Mouse (Mus musculus) forebrain, embryonic 14.5 days (tissue): ENCODE results near the gene Ptchd1. TPM values are rescaled to one million over a fixed set of nuclear protein-coding genes. Genes with fewer than 3 reads are reported as not detected.
A peak's percentile ranks its signal among the peaks of the same experiment; 100 is the strongest.

Source experiments
- ATAC-seq: fragments of 200-750 bp; cut with Nextera tagmentation; 2 replicates; pipeline ENCODE4 v1.8.0; 2017; ENCODE audit warnings: mild to moderate bottlenecking, moderate library complexity
- DNase-seq: peaks from one replicate; pipeline ENCODE4 v3.0.0-alpha.2; 2015; ENCODE audit warnings: low spot score
- H3K27ac ChIP-seq: fragments of 300-500 bp; sonication (generic); 2 replicates; pipeline ENCODE4 v1.5.1; 2014; ENCODE audit warnings: low read depth, mild to moderate bottlenecking, control low read depth, low read length, moderate library complexity
- H3K27me3 ChIP-seq: fragments of 300-500 bp; sonication (generic); replicated peaks from 2 replicates; pipeline ENCODE4 v1.6.1; 2014; ENCODE audit warnings: low read length, control low read depth, mixed read lengths; ENCODE audit not compliant: control insufficient read depth, insufficient read depth
- H3K36me3 ChIP-seq: fragments of 300-500 bp; sonication (generic); 2 replicates; pipeline ENCODE4 v1.6.1; 2014; ENCODE audit warnings: low read length, control low read depth; ENCODE audit not compliant: control insufficient read depth, insufficient read depth
- H3K4me1 ChIP-seq: fragments of 300-500 bp; sonication (generic); 2 replicates; pipeline ENCODE4 v1.6.1; 2014; ENCODE audit warnings: antibody characterized with exemption, low read length, control low read depth; ENCODE audit not compliant: control insufficient read depth, insufficient read depth
- H3K4me2 ChIP-seq: fragments of 300-500 bp; sonication (generic); 2 replicates; pipeline ENCODE4 v1.6.1; 2014; ENCODE audit warnings: mild to moderate bottlenecking, control low read depth, low read length
- H3K4me3 ChIP-seq: fragments of 300-500 bp; sonication (generic); 2 replicates; pipeline ENCODE4 v1.5.1; 2014; ENCODE audit warnings: low read depth, low read length, control low read depth
- H3K9ac ChIP-seq: fragments of 300-500 bp; sonication (generic); 2 replicates; pipeline ENCODE4 v1.6.1; 2014; ENCODE audit warnings: mild to moderate bottlenecking, low read length, control low read depth, moderate library complexity
- H3K9me3 ChIP-seq: fragments of 300-500 bp; sonication (generic); replicated peaks from 2 replicates; pipeline ENCODE4 v1.6.1; 2016; ENCODE audit warnings: low read length, control low read depth, mixed read lengths; ENCODE audit not compliant: control insufficient read depth
- WGBS: fragments of 180-500 bp; shearing (Covaris S2); extraction: QIAGEN DNeasy Blood & Tissue Kit; methylation state at CpG from one replicate; pipeline ENCODE4 v1.1.7; 2014; 5-methylcytosine and 5-hydroxymethylcytosine counted together
- polyA plus RNA-seq: library from polyadenylated mRNA; unstranded; fragments of >200 nt; fragmentation: Nextera tagmentation; extraction: Ambion mirVana; gene quantifications from 2 replicates; pipeline ENCODE4 v1.2.1, GENCODE M21; 2014

Gene Ptchd1
- polyA plus RNA-seq: 2.1 and 2.3 TPM in 2 replicates

DNA sequence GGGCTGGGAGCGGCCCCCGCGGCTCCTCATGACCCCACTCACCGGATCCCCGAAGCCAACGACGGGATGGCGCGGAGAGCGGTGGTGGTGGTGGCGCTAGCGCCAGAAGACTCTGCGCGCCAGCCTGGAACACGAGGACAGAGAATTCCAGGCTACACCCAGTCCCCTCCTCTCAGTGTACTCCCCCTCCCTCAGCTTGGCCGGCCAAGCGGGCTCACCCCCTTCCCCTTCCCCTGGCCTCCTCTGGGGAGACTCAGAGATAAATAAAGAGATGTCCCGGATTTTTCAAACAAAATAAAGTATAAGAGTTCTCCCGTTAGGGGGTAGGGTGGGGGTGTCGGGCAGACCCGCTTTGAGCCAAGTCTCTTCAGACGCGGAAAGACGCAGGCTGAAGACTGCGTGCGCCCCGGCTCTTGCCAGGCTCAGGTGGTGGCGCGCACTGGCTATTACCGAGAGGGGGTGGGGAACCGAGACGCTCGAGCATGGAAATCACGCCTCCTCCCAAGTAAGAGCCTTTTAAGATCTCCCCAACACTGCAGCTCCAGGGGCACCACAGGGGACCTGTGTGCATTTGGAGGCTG, at the start of gene Ptchd1:
Gene Ptchd1, minus strand, starts transcription at position 114 of the 581 bp plus-strand sequence.
- DNase-seq: peak; percentile 41
- 27% methylated on average over 34 of the region's 34 CpGs for WGBS
- Histone ChIP-seq H3K4me2 (peak within 1 kb of the TSS; percentile 71), H3K9me3 (no peaks in the 10 kb centered on the region), H3K27me3 (no peaks in the 10 kb centered on the region), H3K9ac (peak within 1 kb of the TSS; percentile 54), H3K27ac (no peak within 1 kb of the TSS), H3K4me1 (no peaks in the 10 kb centered on the region), H3K4me3 (peak within 1 kb of the TSS; percentile 45), H3K36me3 (no peaks in the 10 kb centered on the region)
- peak; percentile 82 for ATAC-seq

DNA sequence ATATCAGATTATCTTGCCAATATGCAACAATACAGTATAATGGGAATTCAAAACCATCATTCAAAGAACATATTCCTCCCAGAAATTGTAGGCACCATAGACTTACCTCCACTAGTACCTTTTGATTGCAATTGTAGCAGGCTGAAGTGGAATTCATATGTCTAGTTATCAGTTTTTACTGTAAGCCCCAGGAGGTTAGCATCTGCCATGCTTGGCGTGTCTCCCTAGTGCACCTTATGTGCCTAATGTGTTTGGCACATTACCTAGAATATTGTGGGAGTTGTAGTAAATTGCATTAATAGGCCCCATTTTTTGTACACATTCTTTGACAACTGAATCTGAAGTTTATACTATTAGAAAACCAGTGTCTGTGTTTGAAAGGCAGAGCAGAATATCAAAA, 34.4 kb upstream of the Ptchd1 start:
- no peaks in the 10 kb centered on the region for H3K9me3 ChIP-seq
- WGBS: 85% methylated on average over 1 of the region's 1 CpGs
- H3K4me1 ChIP-seq: no peaks in the 10 kb centered on the region
- no peak for ATAC-seq
- no peaks in the 10 kb centered on the region for H3K36me3 ChIP-seq
- no peak overlapping the region for H3K9ac ChIP-seq
- DNase-seq: no peak
- no peaks in the 10 kb centered on the region for H3K27me3 ChIP-seq
- H3K27ac ChIP-seq: no peak overlapping the region
- no peak overlapping the region for H3K4me3 ChIP-seq
- H3K4me2 ChIP-seq: no peak overlapping the region

DNA sequence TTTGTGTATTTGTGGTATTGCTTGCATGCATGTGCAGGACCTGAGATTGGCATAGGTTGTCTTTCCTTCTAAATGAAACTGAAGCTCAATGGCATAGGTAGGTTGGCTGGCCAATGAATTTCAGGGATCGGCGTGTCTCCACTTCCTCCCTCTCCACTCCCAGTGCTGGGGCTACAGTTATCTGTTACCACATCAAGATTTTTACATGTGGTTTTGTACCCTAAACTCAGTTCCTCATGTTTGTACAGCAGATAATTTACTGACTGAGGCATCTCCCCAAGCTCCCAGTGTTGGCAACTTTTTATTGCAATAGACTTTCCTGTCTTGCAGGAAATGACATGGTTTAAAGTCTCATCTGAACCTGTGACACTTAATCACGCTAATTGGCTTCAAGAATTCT, 22.4 kb upstream of the Ptchd1 start:
- Histone ChIP-seq H3K4me2 (no peak overlapping the region), H3K27ac (no peak overlapping the region), H3K9me3 (no peaks in the 10 kb centered on the region), H3K27me3 (no peaks in the 10 kb centered on the region), H3K4me3 (no peak overlapping the region), H3K9ac (no peak overlapping the region), H3K36me3 (no peaks in the 10 kb centered on the region), H3K4me1 (no peaks in the 10 kb centered on the region)
- DNase-seq (no peak), ATAC-seq (no peak)
- 87% methylated on average over 3 of the region's 3 CpGs for WGBS

DNA sequence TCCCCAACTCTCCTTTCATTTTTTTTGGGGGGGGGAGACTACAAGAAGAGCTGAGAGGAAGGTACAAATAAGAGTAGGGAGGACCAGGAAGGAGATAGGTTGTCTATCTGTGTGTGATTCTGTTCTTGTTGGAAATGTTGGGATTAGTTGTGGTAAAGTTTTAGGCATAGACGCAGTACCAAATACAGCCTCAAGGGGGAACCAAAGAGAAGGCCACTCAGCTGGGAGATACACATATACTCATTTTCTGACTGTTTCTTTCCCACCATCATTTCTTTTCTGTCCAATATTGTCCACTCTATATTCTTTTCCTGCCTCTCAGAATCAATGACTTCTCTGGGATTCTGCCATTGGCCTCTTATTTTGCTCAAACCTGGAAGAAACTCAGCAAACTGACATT, 20.4 kb upstream of the Ptchd1 start:
- H3K9me3 ChIP-seq: no peaks in the 10 kb centered on the region
- no peaks in the 10 kb centered on the region for H3K4me1 ChIP-seq
- no peak overlapping the region for H3K9ac ChIP-seq
- no peak overlapping the region for H3K4me3 ChIP-seq
- H3K27ac ChIP-seq: no peak overlapping the region
- no peak overlapping the region for H3K4me2 ChIP-seq
- no peaks in the 10 kb centered on the region for H3K36me3 ChIP-seq
- ATAC-seq: no peak
- WGBS: 15% methylated on average over 1 of the region's 1 CpGs
- no peaks in the 10 kb centered on the region for H3K27me3 ChIP-seq
- DNase-seq: peak; percentile 24

DNA sequence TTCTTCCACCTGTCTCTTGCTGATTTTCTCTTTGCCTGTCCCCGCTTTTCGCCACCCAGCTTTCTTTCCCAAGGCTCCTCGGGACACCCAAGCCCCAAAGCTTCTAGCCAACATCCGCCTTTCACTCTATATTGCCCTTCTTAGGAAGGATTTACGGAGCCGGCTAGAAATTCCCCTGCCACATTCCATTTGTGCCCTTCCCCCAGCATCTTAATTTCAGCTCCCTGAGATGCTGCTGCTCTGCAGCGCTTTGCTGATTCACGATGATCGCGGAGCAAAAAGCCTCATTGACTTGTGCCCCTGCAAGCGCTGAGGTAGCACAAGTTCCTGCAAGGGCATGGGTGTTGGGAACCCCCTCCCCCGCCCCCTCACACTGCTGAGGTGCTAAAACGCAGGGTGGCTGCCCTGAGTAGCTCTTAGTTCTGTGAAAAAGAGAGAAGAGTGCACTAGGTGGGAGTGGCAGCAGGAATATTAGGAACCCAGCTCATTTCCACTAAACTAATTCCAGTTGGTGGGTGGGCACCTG, 2.1 kb upstream of the Ptchd1 start:
- Histone ChIP-seq H3K36me3 (no peaks in the 10 kb centered on the region), H3K4me2 (peak overlapping the region; percentile 28), H3K27ac (no peak overlapping the region), H3K9ac (no peak overlapping the region), H3K27me3 (no peaks in the 10 kb centered on the region), H3K4me1 (no peaks in the 10 kb centered on the region), H3K9me3 (no peaks in the 10 kb centered on the region), H3K4me3 (peak overlapping the region; percentile 8; the same call in 1 of the 2 replicates)
- 20% methylated on average over 13 of the region's 13 CpGs for WGBS
- DNase-seq (peak; percentile 13), ATAC-seq (no peak)

DNA sequence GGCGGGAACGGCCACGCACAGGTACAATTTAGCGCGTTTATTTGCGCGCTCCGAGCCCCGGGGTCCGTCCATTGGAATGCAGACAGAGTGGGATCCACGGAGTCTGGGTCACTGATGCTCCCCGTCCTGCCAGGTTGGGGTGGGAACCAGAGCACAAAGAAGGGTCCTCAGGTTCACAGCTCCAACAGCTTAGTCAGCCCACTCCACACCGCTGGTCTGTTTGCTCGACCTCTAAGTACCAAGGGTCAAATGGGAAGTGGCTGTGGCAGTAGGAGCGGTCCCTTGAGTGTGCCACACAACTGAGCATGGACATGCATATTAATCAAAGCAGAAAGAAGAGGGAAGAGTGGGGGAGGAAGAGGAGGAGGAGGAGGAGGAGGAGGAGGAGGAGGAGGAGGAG, 1.3 kb upstream of the Ptchd1 start:
- Histone ChIP-seq H3K9me3 (no peaks in the 10 kb centered on the region), H3K4me3 (peak overlapping the region; percentile 45), H3K4me1 (no peaks in the 10 kb centered on the region), H3K27ac (no peak overlapping the region), H3K27me3 (no peaks in the 10 kb centered on the region), H3K9ac (no peak overlapping the region), H3K4me2 (peak overlapping the region; percentile 71), H3K36me3 (no peaks in the 10 kb centered on the region)
- 42% methylated on average over 15 of the region's 15 CpGs for WGBS
- DNase-seq (no peak), ATAC-seq (no peak)

DNA sequence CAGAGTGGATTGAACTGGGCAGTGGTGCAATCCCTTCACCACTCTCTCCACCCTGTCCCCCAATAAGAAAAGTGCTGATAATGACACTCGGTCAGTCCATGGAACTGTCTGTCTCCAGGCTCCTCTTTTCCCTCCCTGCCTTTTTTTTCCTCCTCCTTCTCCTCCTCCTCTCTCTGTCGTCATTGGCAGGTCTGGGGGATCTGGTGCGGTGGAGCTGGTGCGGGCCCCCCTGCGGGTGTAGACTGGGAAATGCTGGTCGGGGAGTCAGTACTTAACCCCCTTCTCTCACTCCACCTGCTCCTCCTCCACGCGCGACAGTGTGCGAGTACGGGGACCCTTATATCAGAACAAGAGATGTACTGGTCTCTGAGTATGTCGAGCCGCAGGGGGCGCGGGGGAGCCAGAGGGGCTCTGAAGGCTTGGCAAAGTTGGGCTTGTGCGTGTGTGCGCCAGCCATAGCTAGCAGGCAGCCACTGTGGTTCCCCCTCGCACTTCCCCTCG, 777 bp upstream of the Ptchd1 start, which contains the start of gene Gm15155:
Gene Gm15155, plus strand, starts transcription at position 401 of the 501 bp plus-strand sequence.
- no peak within 1 kb of the TSS for H3K27ac ChIP-seq
- peak; percentile 24 for DNase-seq
- H3K4me3 ChIP-seq: peak within 1 kb of the TSS; percentile 45

DNA sequence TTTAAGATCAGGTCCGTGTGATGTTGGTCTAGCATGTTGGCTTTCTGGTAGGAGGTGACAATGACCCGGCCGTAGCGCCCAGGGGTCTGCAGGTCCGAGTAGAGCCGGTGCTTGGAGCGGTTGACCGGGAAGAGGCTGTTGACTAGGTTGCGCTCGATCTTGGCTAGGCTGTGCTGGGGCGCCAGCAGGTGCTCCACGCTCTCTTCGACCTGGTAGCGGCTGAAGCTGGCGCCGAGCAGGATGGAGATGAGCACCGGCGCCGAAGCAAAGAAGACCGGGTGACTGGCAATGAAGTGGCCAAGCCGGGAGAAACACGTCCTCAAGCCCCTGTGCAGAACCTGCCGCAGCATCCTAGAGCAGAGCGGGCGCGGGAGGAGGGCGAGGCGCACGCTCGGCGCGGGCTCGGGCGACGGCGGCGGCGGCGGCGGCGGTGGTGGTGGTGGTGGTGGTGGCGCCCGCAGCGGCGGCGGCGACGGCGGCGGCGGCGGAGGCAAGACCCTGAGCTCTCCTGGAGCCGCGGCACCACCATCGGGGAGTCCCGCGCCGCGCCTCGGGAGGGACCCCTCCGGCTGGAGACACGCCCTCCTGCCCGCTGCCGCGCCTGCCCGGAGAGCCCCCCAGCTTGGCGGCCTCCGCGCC, 534 bp downstream of the Ptchd1 start:
- peak overlapping the region; percentile 71 for H3K4me2 ChIP-seq
- no peaks in the 10 kb centered on the region for H3K27me3 ChIP-seq
- no peaks in the 10 kb centered on the region for H3K36me3 ChIP-seq
- ATAC-seq: peak; percentile 79
- peak; percentile 16 for DNase-seq
- H3K4me1 ChIP-seq: no peaks in the 10 kb centered on the region
- H3K9me3 ChIP-seq: no peaks in the 10 kb centered on the region
- 17% methylated on average over 40 of the region's 69 CpGs for WGBS
- peak overlapping the region; percentile 45 for H3K4me3 ChIP-seq
- H3K9ac ChIP-seq: peak overlapping the region; percentile 54
- no peak overlapping the region for H3K27ac ChIP-seq

More for the DNA sequence above, 777 bp upstream of the Ptchd1 start, which contains the start of gene Gm15155:
- Histone ChIP-seq H3K9ac (peak within 1 kb of the TSS; percentile 54), H3K36me3 (no peaks in the 10 kb centered on the region), H3K27me3 (no peaks in the 10 kb centered on the region), H3K4me2 (peak within 1 kb of the TSS; percentile 71), H3K9me3 (no peaks in the 10 kb centered on the region), H3K4me1 (no peaks in the 10 kb centered on the region)
- ATAC-seq: peak; percentile 40; the same call in 1 of the 2 replicates
- 38% methylated on average over 19 of the region's 19 CpGs for WGBS

DNA sequence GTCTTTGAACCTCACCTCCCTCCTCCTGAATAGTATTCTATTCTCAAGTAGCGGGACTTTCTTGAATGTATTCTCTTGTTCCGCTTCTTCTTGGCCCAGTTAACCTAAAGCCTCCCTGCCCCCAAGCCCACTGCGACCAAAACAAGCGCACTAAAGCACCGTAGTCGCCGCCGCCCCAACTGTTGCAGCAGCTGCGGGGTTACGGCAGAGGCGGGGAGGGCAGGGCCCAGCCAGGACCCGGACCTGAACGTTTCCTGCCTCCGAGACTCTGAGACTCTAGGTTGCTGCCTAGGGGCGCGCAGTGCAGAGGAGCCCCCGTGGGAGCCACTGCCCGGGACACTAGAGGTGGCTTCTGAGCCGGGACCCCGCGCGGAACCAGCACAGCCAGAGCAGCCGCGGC, 1.1 kb downstream of the Ptchd1 start:
- Histone ChIP-seq H3K4me2 (peak overlapping the region; percentile 71), H3K4me1 (no peaks in the 10 kb centered on the region), H3K9me3 (no peaks in the 10 kb centered on the region), H3K27ac (no peak overlapping the region), H3K27me3 (no peaks in the 10 kb centered on the region), H3K36me3 (no peaks in the 10 kb centered on the region), H3K4me3 (peak overlapping the region; percentile 45), H3K9ac (peak overlapping the region; percentile 54)
- 34% methylated on average over 24 of the region's 24 CpGs for WGBS
- DNase-seq (peak; percentile 1), ATAC-seq (peak; percentile 15)
